Mouse (Mus musculus): ENCODE data around the gene Calm4.
"Not testable (repeated sequence)": the region's sequence is repeated elsewhere in the genome, so short reads cannot be mapped to it uniquely, and the experiment has no call there.

Calm4 gene

DNA sequence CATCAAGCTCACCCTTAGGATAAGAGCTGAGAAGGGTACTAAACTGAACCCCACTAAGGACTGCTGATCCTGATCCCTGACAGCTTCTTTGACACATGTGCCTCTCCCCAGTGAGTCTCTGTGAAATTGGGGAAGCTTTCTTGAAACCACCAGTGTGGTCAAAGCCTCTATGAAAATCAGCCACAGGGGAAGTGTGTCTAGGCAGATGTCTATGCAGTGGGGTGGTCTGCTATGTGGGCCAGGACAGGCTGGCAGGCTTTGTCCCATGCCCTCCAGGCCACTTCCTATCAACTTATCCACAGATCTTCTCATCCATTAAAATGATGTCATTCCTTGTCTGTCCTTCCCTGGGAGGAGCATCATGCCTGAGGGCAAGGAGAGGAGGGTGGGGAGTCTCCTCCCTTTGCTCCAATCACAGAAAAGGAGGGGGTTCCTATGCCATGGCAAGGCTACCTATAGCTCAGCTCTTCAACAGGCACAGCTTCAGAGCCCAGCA lies at the start of gene Calm4:
Calm4 (plus strand) TSS at position 446 of the 496 bp plus-strand sequence.
- DNase-seq (ENCODE audit: low read depth, low spot score), result not testable (repeated sequence)

- DNase-seq (ENCODE audit: low read depth, low spot score), result no peak
These were observed 49.0 kb upstream of the Calm4 start for GRCm38 (mm10) chr13:3788588-3788987.

DNA sequence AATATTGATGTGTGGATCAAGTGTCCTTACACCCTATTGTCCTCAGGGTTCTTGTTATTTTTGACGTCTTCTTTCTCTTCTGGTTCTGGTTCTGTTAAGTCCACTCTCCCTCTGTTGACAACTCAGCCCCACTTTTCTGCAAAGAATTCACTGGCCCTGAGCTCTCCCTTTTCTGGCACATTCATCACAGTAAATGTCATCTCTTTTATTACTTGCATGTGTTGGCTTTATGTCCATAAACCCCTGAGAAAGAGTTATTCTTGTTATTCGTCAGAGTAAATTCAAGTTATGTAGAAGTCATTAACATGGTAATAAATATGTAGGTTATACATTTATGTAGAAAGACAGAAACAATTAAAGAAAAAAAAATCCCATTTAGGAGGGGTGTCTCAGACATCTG lies 48.0 kb upstream of the Calm4 start:
- DNase-seq (ENCODE audit: low read depth, low spot score), result no peak

- DNase-seq (ENCODE audit: low read depth, low spot score), result no peak
These were observed 40.9 kb upstream of the Calm4 start for GRCm38 (mm10) chr13:3796649-3797048.

DNA sequence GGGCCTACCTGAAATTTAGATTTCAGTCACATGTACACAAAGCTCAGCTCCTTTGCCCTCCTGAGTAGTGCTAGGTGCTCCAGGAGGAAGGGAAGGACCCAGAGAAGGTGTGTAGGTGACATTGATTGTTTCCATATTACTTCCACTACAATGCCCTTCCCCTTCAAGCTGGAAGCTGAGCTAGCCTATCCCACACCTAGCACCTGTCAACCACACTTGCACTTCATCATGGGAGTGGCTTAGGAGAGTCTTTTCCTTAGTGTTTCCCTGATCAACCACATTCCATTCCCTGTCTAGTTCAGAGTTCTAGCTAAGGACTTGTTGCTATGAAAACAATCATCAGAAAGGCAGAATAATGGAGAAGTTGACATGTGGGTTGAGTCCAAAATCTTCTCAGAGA lies 38.8 kb upstream of the Calm4 start:
- DNase-seq (ENCODE audit: low read depth, low spot score), result no peak

GRCm38 (mm10) chr13:3799386-3799785 lies 38.2 kb upstream of the Calm4 start:
- DNase-seq (ENCODE audit: low read depth, low spot score), result no peak

DNA sequence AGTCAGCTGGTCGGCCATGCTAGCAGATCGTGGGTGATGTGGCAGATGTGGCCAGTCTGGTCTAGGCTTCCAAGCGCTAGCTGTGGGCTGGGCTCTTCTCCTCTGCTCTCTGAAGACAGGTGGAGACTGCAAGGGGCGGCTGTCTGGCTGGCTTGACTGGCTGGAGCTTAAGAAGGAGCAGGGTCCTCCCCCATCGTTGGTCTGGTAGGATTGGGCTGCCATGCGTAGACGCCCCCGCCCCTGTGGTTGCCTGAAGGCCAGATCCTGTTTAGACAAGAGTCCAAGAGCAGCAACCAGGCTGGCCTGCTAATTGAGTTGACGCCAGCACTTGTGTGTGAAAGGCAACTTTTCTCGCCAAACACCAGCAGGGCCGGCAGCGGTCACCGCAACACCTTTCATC lies 33.4 kb upstream of the Calm4 start, which contains the start of gene Calml3:
Calml3 (minus strand) TSS at position 131 of the 400 bp plus-strand sequence.
- no peak for DNase-seq (ENCODE audit: low read depth, low spot score)

GRCm38 (mm10) chr13:3805132-3805531 lies 32.4 kb upstream of the Calm4 start:
- no peak for DNase-seq (ENCODE audit: low read depth, low spot score)

DNA sequence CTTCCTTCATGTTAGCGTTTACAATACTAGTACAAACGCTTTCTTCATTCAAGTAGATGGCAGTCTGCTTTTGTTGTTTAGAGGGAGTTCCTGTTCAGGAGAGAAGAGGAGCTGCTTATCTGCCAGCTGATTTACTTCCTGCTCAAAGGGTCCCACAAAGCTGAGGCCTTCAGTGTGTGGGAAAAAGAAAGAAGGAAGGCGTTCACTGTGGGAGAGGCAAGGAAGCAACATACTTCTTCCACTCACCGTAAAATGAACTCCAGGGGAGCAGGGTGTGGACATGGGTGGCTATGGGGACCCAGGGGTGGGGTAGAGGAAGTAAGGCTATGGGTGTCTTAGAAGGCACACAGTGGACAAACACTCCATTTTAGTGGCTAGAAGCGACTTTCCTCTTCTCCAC lies 31.9 kb upstream of the Calm4 start:
- DNase-seq (ENCODE audit: low read depth, low spot score), result no peak

DNA sequence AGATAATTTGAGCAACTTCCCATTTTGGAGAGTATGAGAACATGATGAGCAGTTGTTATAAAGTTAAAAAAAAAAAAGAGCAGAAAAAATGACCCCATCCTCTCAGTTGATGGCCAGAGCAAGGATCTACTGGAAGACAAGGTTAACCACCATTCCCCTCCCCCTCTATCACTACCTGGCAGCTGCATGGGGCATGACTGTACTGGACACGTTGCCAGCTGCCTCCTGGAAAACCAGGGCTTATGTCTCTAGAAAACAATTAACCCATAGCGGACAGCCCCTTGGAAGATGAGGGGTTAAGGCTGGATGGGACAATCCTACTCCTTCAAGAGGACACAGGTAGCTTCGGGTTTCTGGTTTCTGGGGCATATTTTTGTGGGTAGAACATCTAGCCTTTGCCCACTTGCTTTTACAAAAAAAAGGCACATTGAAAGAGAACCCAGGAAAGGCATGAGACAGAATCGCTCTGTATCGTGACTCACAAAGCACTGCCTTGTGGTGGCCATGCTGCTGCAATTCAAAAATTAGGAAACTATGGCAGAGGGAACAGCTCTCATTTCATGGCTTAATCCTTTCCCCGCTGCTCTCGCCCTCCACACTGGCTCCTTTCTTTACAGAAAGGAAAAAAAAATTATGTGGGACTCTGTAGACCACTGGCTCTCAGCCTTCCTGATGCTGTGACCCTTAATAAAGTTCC lies 30.3 kb upstream of the Calm4 start:
- no peak for DNase-seq (ENCODE audit: low read depth, low spot score)

GRCm38 (mm10) chr13:3818012-3818739 lies 19.4 kb upstream of the Calm4 start:
- no peak for DNase-seq (ENCODE audit: low read depth, low spot score)

DNA sequence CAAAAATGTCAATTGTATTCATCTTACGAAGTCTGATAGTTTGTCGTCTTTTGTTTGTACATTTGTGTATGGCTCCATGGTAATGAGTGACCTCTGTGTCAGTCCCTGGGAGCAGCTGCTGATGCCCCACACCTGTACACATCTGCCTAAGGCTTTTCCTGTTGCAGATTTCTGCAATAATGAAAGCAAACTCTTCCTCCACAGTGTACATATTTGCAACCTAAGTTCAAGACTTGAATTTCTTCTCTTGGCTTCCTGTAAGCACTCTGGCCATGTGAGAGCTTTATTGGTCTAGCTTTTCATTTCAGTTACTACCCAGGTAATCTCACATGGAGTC lies 18.8 kb upstream of the Calm4 start:
- DNase-seq (ENCODE audit: low read depth, low spot score), result no peak

DNA sequence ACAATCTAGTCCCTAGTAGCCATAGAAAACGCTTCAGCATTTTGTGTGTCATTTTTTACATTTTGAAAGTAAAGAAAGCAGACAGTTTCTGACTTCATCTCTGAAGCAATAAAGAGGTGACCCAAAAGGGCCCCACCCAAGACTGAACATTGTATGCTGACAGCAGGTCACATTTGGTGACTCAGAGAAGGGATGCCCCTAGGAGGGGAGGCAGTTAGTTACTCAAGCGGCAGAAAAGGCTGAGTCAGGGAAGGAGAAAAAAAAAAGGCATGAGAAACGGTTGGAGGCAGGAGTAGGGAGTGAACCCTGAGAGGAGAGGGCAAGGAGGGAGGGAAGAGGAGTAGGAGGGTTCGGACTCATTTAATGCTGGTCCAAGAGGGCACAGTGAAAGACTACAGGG lies 15.5 kb upstream of the Calm4 start:
- DNase-seq (ENCODE audit: low read depth, low spot score), result no peak

- DNase-seq (ENCODE audit: low read depth, low spot score), result no peak
These were observed 11.8 kb upstream of the Calm4 start for GRCm38 (mm10) chr13:3825726-3826125.

GRCm38 (mm10) chr13:3831546-3831945 lies 6.0 kb upstream of the Calm4 start:
- DNase-seq (ENCODE audit: low read depth, low spot score), result no peak

- DNase-seq (ENCODE audit: low read depth, low spot score), result no peak
These were observed 5.6 kb upstream of the Calm4 start for GRCm38 (mm10) chr13:3831994-3832393.

DNA sequence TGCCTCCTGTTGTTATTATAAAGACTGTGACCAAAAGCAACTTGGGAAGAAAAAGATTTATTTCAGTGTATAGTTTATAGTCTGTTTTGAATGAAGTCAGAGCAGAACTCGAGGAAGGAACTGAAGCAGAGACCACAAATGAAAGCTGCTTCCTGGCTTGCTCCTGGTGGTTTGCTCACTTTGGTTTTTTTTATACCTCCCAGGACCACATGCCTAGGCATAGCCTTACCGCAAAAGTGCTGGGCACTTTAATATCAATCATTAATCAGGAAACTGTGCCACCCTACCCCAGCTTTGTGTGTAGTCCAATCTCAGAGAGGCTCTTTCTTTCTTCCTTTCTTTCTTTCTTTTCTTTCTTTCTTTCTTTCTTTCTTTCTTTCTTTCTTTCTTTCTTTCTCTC lies 5.1 kb upstream of the Calm4 start:
- DNase-seq (ENCODE audit: low read depth, low spot score), result no peak

GRCm38 (mm10) chr13:3833644-3834043 lies 3.9 kb upstream of the Calm4 start:
- not testable (repeated sequence) for DNase-seq (ENCODE audit: low read depth, low spot score)

- DNase-seq (ENCODE audit: low read depth, low spot score), result not testable (repeated sequence)
These were observed 3.1 kb downstream of the Calm4 start for GRCm38 (mm10) chr13:3840662-3841061.

GRCm38 (mm10) chr13:3850330-3850729 lies 12.8 kb downstream of the Calm4 start:
- no peak for DNase-seq (ENCODE audit: low read depth, low spot score)

DNA sequence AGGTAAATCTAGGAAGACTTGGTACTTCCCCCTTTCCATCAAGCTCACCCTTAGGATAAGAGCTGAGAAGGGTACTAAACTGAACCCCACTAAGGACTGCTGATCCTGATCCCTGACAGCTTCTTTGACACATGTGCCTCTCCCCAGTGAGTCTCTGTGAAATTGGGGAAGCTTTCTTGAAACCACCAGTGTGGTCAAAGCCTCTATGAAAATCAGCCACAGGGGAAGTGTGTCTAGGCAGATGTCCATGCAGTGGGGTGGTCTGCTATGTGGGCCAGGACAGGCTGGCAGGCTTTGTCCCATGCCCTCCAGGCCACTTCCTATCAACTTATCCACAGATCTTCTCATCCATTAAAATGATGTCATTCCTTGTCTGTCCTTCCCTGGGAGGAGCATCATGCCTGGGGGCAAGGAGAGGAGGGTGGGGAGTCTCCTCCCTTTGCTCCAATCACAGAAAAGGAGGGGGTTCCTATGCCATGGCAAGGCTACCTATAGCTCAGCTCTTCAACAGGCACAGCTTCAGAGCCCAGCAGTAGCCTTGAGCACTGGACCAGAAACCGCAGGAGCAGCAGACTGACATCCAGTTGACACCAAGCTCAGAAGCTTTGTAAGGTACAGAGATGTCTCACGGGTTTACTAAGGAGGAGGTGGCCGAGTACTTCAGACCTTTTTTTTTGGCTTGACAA lies 16.2 kb downstream of the Calm4 start, which contains the start of gene Calm5:
Calm5 (plus strand) TSS at position 526 of the 686 bp plus-strand sequence.
- DNase-seq (ENCODE audit: low read depth, low spot score), result not testable (repeated sequence)

DNA sequence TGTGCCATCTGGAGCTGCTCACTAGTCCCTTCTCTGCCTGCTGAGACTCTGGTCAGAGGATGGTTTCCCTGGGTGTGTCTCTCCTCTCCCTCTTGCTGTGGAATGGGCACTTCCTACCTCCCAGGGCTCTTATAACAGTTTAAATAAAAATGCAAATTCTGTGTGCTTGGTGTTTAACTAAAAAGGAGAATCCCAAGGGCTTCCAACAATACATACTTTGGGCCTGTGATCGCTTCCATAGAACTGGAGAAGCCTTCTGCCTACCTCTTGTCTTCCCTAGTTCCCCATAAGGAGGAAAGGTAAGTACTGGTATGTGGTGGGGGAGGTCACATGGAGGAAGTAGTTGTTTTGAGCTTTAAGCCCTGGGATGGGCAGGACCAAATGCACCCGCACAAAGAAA lies 17.3 kb downstream of the Calm4 start:
- DNase-seq (ENCODE audit: low read depth, low spot score), result no peak

Data from telencephalon, adult 2 months (tissue).